Mouse (Mus musculus) forebrain, embryonic 16.5 days (tissue): ENCODE data around the gene Sdad1. TPM values are rescaled to one million over a fixed set of nuclear protein-coding genes. Genes with fewer than 3 reads are reported as not detected.

Experiments
- ATAC-seq: fragments of 200-750 bp; cut with Nextera tagmentation; 2 replicates; pipeline ENCODE4 v1.8.0; 2017; ENCODE audit warnings: mild to moderate bottlenecking, moderate library complexity
- H3K27ac ChIP-seq: fragments of 300-500 bp; sonication (generic); 2 replicates; pipeline ENCODE4 v1.5.1; 2014; ENCODE audit warnings: low read length, control low read depth
- H3K27me3 ChIP-seq: fragments of 300-500 bp; sonication (generic); replicated peaks from 2 replicates; pipeline ENCODE4 v1.6.1; 2014; ENCODE audit warnings: low read length; ENCODE audit not compliant: control insufficient read depth, insufficient read depth
- H3K36me3 ChIP-seq: fragments of 300-500 bp; sonication (generic); 2 replicates; pipeline ENCODE4 v1.6.1; 2014; ENCODE audit not compliant: control insufficient read depth, insufficient read depth
- H3K4me1 ChIP-seq: fragments of 300-500 bp; sonication (generic); replicated peaks from 2 replicates; pipeline ENCODE4 v1.6.1; 2014; ENCODE audit warnings: low read length; ENCODE audit not compliant: control insufficient read depth, insufficient read depth
- H3K4me2 ChIP-seq: fragments of 300-500 bp; sonication (generic); 2 replicates; pipeline ENCODE4 v1.6.1; 2014; ENCODE audit warnings: mild to moderate bottlenecking, low read length, control low read depth
- H3K4me3 ChIP-seq: fragments of 300-500 bp; sonication (generic); replicated peaks from 2 replicates; pipeline ENCODE4 v1.5.1; 2014; ENCODE audit warnings: mild to moderate bottlenecking, low read length, control low read depth
- H3K9ac ChIP-seq: fragments of 300-500 bp; sonication (generic); replicated peaks from 2 replicates; pipeline ENCODE4 v1.6.1; 2014; ENCODE audit warnings: low read depth, low read length, control low read depth
- H3K9me3 ChIP-seq: fragments of 300-500 bp; sonication (generic); 2 replicates; pipeline ENCODE4 v1.6.1; 2016; ENCODE audit warnings: low read length; ENCODE audit not compliant: control insufficient read depth
- WGBS: fragments of 180-500 bp; shearing (Covaris S2); extraction: QIAGEN DNeasy Blood & Tissue Kit; methylation state at CpG from one replicate; pipeline ENCODE4 v1.1.7; 2014; 5-methylcytosine and 5-hydroxymethylcytosine counted together
- polyA plus RNA-seq: library from polyadenylated mRNA; unstranded; fragments of >200 nt; fragmentation: Nextera tagmentation; extraction: Ambion mirVana; gene quantifications from 2 replicates; pipeline ENCODE4 v1.2.1, GENCODE M21; 2015

The Sdad1 gene
- polyA plus RNA-seq, 1 experiment from 2014 or later: 34.0 TPM

DNA sequence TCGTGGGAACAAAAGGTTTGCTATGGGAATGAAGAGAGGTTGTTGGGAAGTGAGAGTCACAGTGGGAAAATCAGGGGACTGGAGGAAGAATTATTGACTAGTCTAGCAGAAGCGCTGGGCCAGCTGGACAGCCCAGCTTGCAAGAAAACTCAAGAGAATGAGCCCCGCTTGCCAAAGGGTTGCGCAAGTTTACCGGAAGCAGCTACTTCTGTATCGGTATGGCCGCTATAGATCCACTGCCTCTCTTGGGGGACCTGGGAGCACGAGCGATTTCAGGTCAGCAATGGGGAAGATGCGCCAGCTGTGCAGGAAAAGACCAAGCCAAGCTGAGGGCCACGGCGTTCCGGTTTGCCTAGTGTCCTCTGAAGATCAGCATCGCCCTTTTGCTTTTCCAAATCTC lies 8.3 kb upstream of the Sdad1 start:
- Histone ChIP-seq H3K27me3 (no peaks in the 10 kb centered on the region), H3K4me3 (no peak overlapping the region), H3K36me3 (no peaks in the 10 kb centered on the region), H3K4me1 (no peaks in the 10 kb centered on the region), H3K9ac (no peak overlapping the region), H3K27ac (no peak overlapping the region), H3K9me3 (no peaks in the 10 kb centered on the region), H3K4me2 (no peak overlapping the region)
- WGBS: 93% methylated on average over 14 of the region's 14 CpGs
- no peak for ATAC-seq

DNA sequence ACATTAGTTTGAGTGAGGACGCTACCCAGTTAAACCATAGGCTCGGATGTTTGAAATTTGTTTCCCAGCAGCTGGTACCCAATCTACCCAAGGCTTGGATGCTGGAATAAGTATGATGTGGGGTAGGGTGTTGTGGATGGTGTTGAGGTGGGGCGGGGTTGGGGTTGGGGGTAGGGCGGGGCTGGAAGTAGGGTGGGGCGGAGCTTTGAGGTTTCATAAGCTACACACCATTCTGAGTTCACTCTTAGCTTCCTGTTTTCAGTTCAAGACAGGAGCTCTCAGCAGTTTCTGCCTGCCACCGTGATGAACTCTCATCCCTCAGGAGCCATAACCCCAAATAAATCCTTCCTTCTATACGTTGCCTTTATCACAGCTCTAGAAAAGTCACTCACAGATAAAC lies 7.8 kb upstream of the Sdad1 start:
- WGBS: 86% methylated on average over 7 of the region's 7 CpGs
- no peak overlapping the region for H3K27ac ChIP-seq
- H3K27me3 ChIP-seq: no peaks in the 10 kb centered on the region
- no peaks in the 10 kb centered on the region for H3K36me3 ChIP-seq
- no peak overlapping the region for H3K9ac ChIP-seq
- ATAC-seq: no peak
- no peaks in the 10 kb centered on the region for H3K4me1 ChIP-seq
- H3K4me3 ChIP-seq: no peak overlapping the region
- no peak overlapping the region for H3K4me2 ChIP-seq
- no peaks in the 10 kb centered on the region for H3K9me3 ChIP-seq

DNA sequence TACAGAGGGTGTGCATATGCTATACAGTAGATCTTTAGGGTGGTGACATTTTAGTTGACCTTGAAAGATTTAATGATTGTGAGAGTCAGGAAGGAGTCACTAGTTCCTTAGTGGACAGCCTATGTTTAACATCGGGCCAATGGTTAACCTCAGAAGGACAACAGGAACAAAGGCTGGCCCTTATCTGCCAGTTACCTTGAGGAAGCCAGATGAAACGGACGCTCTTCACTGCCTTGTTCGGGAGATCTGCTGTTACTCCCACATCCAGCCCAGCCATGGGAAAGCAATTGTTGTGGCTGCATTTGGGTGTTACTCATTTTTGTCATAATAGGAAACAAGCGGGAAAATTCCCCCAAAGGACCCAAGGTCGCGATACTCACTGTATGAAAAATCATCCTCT lies 3.5 kb upstream of the Sdad1 start:
- no peaks in the 10 kb centered on the region for H3K9me3 ChIP-seq
- no peak for ATAC-seq
- no peaks in the 10 kb centered on the region for H3K27me3 ChIP-seq
- H3K4me2 ChIP-seq: no peak overlapping the region
- H3K4me1 ChIP-seq: peaks cover 8% of the 10 kb centered on the region
- no peak overlapping the region for H3K27ac ChIP-seq
- WGBS: 79% methylated on average over 7 of the region's 7 CpGs
- H3K9ac ChIP-seq: no peak overlapping the region
- no peaks in the 10 kb centered on the region for H3K36me3 ChIP-seq
- H3K4me3 ChIP-seq: no peak overlapping the region

DNA sequence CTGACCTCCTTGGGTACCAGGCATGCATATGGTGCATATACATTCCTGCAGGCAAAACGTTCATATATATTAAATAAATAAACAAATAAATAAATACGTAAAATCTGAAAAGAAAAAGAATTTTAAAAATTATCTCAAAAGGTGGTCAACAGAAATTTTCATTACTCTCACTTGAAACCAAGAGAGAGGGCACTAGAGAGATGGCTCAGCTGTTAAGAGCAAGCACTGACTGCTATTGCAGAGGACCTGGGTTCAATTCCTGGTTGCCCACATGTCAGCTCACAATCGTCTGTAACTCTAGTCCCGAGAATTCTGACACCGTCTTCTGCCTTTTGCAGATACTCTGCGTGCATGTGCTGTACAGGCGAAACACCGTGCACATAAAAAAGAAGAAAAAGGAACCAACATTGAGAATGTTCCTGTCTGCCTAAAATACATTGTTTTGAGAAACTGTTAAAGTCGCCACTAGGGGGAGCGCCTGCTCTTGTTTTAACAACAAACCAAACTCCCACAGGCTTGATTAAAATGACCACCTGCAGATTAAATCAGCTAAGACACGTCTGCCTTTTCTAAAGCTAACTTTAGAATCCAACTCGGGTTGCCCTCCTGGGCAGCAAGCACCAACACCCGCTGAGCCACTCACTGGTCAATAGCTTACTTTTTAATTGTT lies 1.9 kb upstream of the Sdad1 start:
- Histone ChIP-seq H3K36me3 (no peaks in the 10 kb centered on the region), H3K4me3 (no peak overlapping the region), H3K4me2 (no peak overlapping the region), H3K4me1 (peaks cover 13% of the 10 kb centered on the region), H3K9ac (no peak overlapping the region), H3K27me3 (no peaks in the 10 kb centered on the region), H3K9me3 (no peaks in the 10 kb centered on the region), H3K27ac (no peak overlapping the region)
- ATAC-seq: no peak
- WGBS: 13% methylated on average over 13 of the region's 13 CpGs

DNA sequence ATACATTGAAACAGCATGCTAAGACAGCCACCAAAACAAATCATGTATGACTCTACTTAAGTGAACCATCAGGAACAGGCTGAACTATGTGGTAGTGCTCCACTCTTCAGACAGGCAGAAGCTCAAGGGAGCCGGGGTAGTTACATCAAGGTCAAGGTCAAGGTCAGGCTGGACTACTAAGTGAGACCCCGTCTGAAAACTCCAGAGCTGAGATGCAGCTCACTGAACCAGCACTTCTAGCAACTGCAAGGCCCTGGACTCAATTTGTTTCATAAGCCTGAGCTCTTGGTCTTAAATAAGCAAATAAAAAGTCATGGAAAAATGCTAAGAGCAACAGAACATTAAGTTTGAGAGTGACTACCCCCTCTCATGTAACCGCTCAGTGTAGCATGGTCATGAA lies 6.0 kb downstream of the Sdad1 start:
- no peak overlapping the region for H3K4me2 ChIP-seq
- peaks cover 27% of the 10 kb centered on the region for H3K36me3 ChIP-seq
- peaks cover 10% of the 10 kb centered on the region for H3K4me1 ChIP-seq
- H3K4me3 ChIP-seq: no peak overlapping the region
- no peaks in the 10 kb centered on the region for H3K9me3 ChIP-seq
- WGBS: 92% methylated on average over 3 of the region's 3 CpGs
- H3K9ac ChIP-seq: no peak overlapping the region
- no peak for ATAC-seq
- H3K27ac ChIP-seq: no peak overlapping the region
- no peaks in the 10 kb centered on the region for H3K27me3 ChIP-seq

DNA sequence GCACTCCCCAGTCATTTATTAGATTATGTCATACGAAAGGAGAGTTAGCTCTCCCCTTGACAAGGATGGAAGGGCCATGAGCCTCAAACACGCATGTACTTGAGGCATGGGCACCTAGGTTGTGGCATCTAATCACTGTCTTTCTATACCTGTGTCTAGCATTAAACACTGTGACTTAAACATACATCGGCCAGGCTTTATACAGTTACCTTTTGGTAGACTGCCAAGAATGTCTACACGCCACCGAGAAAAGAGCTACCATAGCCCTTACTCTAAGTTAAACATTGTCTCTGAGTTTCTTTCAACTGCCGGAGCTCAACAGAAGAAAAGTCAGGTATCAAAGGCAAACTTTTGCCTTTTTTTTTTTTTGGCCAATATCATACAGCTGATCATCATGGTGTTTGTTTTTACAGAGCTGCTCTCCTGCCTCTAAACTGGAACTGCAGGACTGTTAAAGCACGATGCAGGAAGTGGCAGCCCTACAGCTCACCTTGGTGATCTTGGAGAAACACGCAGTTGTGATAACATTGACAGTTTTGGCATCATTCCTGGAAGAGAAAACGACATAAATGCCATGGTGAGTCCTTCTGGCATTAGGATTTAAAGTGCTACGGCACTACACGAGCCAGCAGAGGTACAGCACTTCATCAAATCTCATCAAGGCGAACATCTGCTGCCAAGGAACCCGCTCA lies 8.0 kb downstream of the Sdad1 start:
- no peak for ATAC-seq
- Histone ChIP-seq H3K27ac (no peak overlapping the region), H3K36me3 (peaks cover 36% of the 10 kb centered on the region), H3K9ac (no peak overlapping the region), H3K4me1 (no peaks in the 10 kb centered on the region), H3K27me3 (no peaks in the 10 kb centered on the region), H3K4me2 (no peak overlapping the region), H3K4me3 (no peak overlapping the region), H3K9me3 (no peaks in the 10 kb centered on the region)
- 83% methylated on average over 13 of the region's 13 CpGs for WGBS

DNA sequence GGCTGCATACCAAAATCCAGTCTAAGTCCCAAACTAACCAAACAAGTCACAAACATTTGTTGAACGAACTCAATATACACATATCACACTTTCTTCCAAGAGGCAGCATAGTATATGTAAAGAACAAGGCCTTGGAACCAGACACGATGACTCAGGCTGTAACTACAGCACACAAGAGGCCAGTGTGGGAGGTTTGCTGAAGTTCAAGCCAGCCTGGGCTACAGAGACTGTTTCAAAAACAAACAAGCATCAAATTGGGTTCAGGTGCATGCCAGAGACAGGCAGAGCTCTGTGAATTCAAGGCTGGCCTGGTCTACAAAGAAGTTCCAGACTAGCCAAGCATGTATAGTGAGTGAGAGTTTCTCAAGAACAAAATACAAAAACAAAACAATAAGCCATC lies 15.8 kb downstream of the Sdad1 start:
- no peak overlapping the region for H3K4me2 ChIP-seq
- no peaks in the 10 kb centered on the region for H3K9me3 ChIP-seq
- H3K36me3 ChIP-seq: peaks cover 40% of the 10 kb centered on the region
- ATAC-seq: no peak
- no peaks in the 10 kb centered on the region for H3K4me1 ChIP-seq
- H3K9ac ChIP-seq: no peak overlapping the region
- H3K27me3 ChIP-seq: no peaks in the 10 kb centered on the region
- H3K4me3 ChIP-seq: no peak overlapping the region
- no peak overlapping the region for H3K27ac ChIP-seq
- 95% methylated on average over 2 of the region's 2 CpGs for WGBS

DNA sequence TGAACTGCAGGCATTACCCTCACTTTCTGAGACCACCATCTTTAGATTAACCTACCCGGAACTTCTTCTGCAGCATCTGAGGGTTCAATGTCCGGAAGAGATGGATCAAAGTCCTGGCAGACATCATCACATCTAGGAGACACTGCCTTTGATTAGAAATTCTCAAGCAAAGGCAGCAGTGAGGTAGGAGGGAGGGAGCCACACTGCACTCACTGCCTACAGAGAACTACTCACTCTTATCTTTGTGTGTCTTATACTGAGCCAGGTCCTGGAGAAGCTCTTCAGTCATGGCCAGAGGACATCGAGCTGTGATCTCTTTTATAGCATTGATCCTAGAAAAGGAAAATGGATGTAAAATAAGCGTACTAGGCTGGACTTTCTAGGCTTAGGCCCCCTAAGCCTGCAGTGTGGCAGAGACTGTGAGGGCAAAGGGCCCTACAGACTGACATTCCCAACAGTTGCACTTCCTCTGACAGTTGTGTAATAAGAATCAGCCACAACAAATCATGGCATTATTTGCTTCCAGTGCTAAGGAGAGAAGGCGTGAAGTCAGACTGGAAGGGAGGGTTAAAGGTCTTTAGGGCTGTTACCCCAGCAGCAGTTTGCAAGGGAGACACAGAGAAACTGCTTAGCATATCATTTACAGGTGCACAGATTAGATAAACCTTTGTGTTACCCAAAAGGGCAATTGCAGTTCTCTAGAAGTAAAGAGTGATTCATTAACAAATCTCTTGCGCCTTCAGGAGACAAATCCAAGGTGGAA lies 18.4 kb downstream of the Sdad1 start:
- Histone ChIP-seq H3K9ac (no peak overlapping the region), H3K36me3 (peaks cover 34% of the 10 kb centered on the region), H3K27ac (no peak overlapping the region), H3K4me3 (no peak overlapping the region), H3K27me3 (no peaks in the 10 kb centered on the region), H3K4me2 (no peak overlapping the region), H3K9me3 (no peaks in the 10 kb centered on the region), H3K4me1 (no peaks in the 10 kb centered on the region)
- no peak for ATAC-seq
- 94% methylated on average over 6 of the region's 6 CpGs for WGBS

DNA sequence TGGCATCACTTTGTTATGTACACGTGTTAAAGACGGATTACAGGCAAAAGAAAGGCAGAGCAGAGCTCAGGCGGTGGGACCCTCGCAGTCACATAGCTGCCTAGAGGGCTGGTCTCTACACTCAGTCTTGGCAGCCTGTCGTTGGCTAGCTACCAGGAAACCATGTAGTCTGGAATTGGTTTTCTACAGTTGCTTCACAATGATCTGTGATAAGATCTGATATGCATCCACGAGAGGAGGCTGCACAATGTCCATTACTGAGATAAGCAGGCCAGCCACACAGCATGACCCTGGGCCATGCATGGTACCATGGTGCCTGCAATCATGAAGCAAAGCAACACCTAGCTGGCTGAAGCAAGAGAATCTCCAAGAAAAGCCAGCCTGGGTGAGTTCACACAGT lies 22.4 kb downstream of the Sdad1 start:
- WGBS: 80% methylated on average over 6 of the region's 6 CpGs
- Histone ChIP-seq H3K27ac (no peak overlapping the region), H3K9ac (no peak overlapping the region), H3K27me3 (no peaks in the 10 kb centered on the region), H3K4me3 (no peak overlapping the region), H3K4me1 (no peaks in the 10 kb centered on the region), H3K36me3 (peaks cover 32% of the 10 kb centered on the region), H3K4me2 (no peak overlapping the region), H3K9me3 (no peaks in the 10 kb centered on the region)
- ATAC-seq: no peak
